Mouse (Mus musculus): ENCODE results near the gene Alad.
"Not testable (repeated sequence)": the region's sequence is repeated elsewhere in the genome, so short reads cannot be mapped to it uniquely, and the experiment has no call there.

Gene Alad

GRCm38 (mm10) chr4:62485450-62486161 lies 34.1 kb downstream of the Alad start:
- DNase-seq: no peak

DNA sequence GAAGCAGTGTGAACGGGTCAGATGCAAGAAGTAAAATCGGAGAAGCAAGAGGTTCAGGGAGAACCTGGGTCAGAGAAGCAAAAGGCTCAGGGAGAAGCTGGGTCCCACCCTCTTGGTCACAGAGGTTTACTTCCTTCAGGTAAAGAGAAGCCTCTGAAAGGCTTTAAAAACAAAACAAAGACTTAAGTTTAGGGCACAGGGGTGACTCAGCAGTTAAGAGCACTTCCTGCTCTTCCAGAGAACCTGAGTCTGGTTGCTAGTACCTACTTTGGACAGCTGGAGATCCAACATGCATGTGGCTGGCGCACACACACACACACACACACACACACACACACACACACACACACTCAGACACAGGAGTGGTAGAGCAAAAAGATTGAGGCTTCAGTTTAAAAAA lies 34.8 kb downstream of the Alad start:
- no peak for DNase-seq

GRCm38 (mm10) chr4:62480709-62481605 lies 38.8 kb downstream of the Alad start:
- DNase-seq: no peak

- DNase-seq: no peak
Observed at GRCm38 (mm10) chr4:62479937-62480708, 39.6 kb downstream of the Alad start, which contains the start of gene Bspry. Gene Bspry (plus strand): TSS chr4:62480053.

- DNase-seq: not testable (repeated sequence)
Observed at GRCm38 (mm10) chr4:62479593-62479936, 40.2 kb downstream of the Alad start.

DNA sequence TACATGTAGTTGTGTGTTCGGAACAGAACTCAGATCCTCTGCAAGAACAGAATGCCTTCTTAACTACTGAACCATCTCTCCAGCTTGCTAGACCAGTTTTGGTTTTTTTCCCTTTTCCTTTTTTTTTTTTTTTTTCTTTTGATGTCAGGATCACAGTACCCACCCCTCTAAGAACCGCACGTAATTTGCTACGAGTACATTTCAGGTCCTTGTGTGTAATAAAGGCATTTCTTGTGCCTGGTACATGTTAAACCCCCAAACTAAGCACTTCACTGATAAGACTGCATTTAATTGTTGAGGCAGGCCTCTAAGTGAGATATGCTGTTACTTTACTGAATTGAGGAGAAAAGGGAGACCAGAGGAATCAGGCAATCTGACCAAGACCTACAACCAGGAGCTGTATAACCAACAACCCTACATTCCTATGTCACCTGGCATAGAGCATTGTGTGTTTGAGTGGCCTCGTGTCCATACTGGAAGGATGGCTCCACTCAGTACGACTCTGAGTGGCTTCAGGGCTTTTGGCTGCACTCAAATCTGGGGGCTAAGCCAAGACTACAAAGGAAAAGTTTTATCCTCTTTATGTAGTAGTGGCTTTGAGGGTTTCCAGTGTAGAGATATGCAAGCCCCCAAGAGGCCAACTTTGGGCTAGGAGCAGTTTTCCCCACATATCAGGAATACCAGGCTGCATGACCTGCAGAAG lies 42.0 kb downstream of the Alad start:
- DNase-seq: no peak

DNA sequence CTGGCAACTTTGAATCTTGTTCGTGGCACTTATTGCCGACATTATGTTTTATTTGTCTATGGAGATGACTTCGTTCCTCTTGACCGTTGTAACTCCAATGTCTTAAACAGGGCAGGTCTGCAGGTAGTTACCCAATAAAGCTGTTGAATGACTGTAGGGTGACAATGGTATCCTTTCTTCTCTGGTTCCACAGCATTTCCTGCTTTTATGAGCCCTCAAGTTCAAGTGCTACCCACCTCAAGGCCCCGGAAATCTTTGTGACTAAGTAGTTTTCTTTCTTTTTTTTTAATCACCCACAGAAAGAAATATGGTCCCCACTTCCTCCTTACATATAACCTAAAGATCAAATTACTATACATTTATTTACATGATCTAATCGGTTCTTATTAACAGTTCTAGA lies 43.9 kb downstream of the Alad start:
- no peak for DNase-seq

GRCm38 (mm10) chr4:62475131-62475530 lies 44.6 kb downstream of the Alad start:
- no peak for DNase-seq

DNA sequence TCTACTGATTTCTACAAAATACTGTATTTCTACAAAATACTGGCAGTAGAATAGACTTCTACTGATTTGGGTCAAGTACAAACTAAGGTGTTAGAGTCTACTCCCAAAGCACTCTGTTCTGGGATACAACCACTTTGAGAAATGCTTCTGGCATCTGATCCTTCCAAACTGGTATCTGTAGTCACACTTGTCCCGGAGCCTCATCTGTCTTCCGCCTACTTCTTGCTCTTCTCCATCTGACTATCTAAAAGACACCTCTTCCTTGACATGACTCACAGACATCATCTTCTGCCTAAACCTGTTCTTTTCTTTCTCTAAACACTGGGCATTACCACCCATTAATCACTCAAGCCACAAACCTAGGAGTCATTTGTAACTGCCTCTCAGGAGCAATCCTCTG lies 47.6 kb downstream of the Alad start:
- no peak for DNase-seq

DNA sequence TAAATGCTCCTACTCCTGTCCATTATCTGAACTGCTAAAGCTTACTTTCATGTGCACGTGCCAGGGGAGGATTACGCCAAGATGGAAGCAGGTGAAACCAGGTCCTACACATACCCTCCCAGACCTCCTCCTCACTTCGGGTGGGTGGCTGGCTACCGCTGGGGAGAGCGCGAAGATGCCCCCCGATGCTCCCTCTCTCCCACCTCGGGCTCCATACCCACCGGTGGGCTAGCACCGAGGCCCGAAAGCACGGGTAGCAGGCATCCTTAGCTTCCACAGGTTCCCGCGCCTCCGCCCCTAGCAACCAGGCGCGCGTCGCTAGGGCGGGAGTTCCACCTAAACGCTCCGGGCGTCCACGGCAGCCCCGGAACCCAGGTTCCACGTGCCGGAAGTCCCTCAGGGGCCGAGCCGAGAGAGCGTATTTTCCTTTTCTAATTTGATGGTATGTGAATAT lies 49.1 kb downstream of the Alad start, which contains the start of gene Wdr31:
Gene Wdr31, minus strand, starts transcription at position 299 of the 454 bp plus-strand sequence.
- DNase-seq: peak; percentile 83

DNA sequence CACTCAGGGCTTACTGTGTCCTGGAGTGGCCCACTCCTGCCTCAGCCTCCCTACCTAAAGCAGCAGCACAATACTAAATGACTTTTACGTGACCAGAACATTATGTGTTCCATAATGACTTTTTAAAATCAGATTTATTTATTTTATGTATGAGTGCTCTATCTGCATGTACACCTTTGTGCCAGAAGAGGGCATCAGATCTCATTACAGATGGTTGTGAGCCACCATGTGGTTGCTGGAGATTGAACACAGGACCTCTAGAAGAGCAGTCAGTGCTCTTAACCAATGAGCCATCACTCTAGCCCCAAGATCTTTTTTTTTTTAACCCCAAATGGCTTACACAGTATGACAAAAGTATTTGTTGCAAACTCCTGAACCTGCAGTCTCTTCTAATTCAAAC lies 51.6 kb downstream of the Alad start:
- DNase-seq: no peak

DNA sequence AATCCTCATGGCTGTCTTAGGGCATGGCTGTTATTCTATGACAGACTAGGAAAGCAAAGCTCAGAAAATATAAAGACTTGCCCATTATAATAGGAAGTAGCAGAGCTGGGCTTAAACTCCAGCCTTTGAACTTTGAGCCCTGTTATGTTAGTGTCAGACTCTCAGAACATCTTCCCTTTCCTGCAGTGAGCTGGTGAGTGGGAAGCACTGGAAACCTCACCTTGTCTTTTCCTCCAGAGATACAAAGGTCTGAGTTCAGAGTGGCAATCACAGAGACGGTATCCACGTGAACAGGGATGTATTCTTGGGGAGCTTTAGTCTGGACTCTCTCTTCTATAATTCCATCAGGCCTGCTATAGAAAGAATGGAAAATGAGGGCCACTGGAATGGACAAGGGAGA lies 56.6 kb downstream of the Alad start:
- DNase-seq: no peak

GRCm38 (mm10) chr4:62460348-62460747 lies 59.4 kb downstream of the Alad start:
- no peak for DNase-seq

Data from right cerebral cortex, postnatal 14 days (tissue).